7 mouse cellular contexts compared by ENCODE assay signal in the genomic region with DNA sequence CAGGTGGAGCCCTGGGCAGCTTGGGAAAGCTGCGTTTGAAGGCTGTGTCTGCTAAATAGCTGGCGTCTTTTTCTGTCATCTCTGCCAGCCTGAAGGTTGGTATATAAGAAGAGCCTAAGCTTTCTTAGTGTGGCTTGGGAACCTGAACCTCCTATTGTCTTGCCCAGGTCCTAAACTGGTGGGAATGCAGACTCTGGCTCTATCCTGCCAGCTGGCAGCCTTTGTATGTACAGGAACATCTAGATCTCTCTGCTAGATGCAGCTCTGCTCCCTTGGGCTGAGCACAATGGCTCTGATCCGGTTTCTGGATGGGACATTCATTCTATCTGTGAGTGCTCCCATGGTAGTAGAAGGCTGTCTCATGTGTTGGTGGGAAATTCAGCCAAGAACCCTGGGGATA. TPM values are rescaled to one million over a fixed set of nuclear protein-coding genes. Genes with fewer than 3 reads are reported as not detected.
DNase-seq lines count a peak whose midpoint lies in the region; ATAC-seq and TF ChIP-seq lines count a peak whose summit lies in the region.

No protein-coding gene starts in this region.

- peak overlapping the region; percentile 69 for H3K4me2 ChIP-seq in neural tube, embryonic 11.5 days (ENCODE audit: low read depth)
- H3K4me2 ChIP-seq in heart, embryonic 12.5 days, result peak overlapping the region; percentile 66
- H3K4me2 ChIP-seq in limb, embryonic 14.5 days (replicated peaks; ENCODE audit: low read depth, low read length, severe bottlenecking), result peak overlapping the region; percentile 62

- TF ChIP-seq POLR2A in limb, embryonic 14.5 days (IDR thresholded peaks at IDR 0.05; ENCODE audit: borderline replicate concordance, extremely low read depth, insufficient read depth, insufficient read length), result no peak

- ATAC-seq in neural tube, embryonic 11.5 days (ENCODE audit: insufficient read depth, low FRiP score, low TSS enrichment), result no peak
- ATAC-seq in heart, embryonic 12.5 days (ENCODE audit: insufficient number of reproducible peaks, low FRiP score), result no peak
- ATAC-seq in limb, embryonic 14.5 days (ENCODE audit: low FRiP score, low read depth), result no peak

- H3K27ac ChIP-seq in neural tube, embryonic 11.5 days (ENCODE audit: low read depth, low read length), result no peak overlapping the region
- peak overlapping the region; percentile 82 for H3K27ac ChIP-seq in heart, embryonic 12.5 days (ENCODE audit: poor library complexity, severe bottlenecking)
- H3K27ac ChIP-seq in limb, embryonic 14.5 days (replicated peaks; ENCODE audit: low read depth, low read length), result no peak overlapping the region

- H3K9ac ChIP-seq in neural tube, embryonic 11.5 days (ENCODE audit: low read length), result peak overlapping the region; percentile 82
- H3K9ac ChIP-seq in heart, embryonic 12.5 days, result peak overlapping the region; percentile 85
- peak overlapping the region; percentile 46 for H3K9ac ChIP-seq in limb, embryonic 14.5 days (ENCODE audit: low read depth, low read length, severe bottlenecking)

- no peaks in the 10 kb centered on the region for H3K27me3 ChIP-seq in neural tube, embryonic 11.5 days (ENCODE audit: control insufficient read depth, insufficient read depth, low read length)
- H3K27me3 ChIP-seq in heart, embryonic 12.5 days (replicated peaks), result peaks cover 8% of the 10 kb centered on the region; the same call in 1 of the 2 replicates
- 0 out of 2 replicates have a peak, but pooled peaks cover 4% of the 10 kb centered on the region for H3K27me3 ChIP-seq in limb, embryonic 14.5 days (ENCODE audit: control insufficient read depth, insufficient read depth, low read length)

- H3K36me3 ChIP-seq in neural tube, embryonic 11.5 days (ENCODE audit: control insufficient read depth, insufficient read depth, low read length), result no peaks in the 10 kb centered on the region
- H3K36me3 ChIP-seq in heart, embryonic 12.5 days, result peaks cover 17% of the 10 kb centered on the region
- H3K36me3 ChIP-seq in limb, embryonic 14.5 days (ENCODE audit: control insufficient read depth, insufficient read depth, low read length), result peaks cover 11% of the 10 kb centered on the region; the same call in 1 of the 2 replicates

- no peaks in the 10 kb centered on the region for H3K9me3 ChIP-seq in neural tube, embryonic 11.5 days (ENCODE audit: control insufficient read depth, low read length)
- no peaks in the 10 kb centered on the region for H3K9me3 ChIP-seq in heart, embryonic 12.5 days (replicated peaks)
- H3K9me3 ChIP-seq in limb, embryonic 14.5 days (ENCODE audit: control insufficient read depth, low read length), result no peaks in the 10 kb centered on the region

- peak overlapping the region; percentile 66 for H3K4me3 ChIP-seq in neural tube, embryonic 11.5 days (ENCODE audit: low read depth, low read length)
- peak overlapping the region; percentile 60 for H3K4me3 ChIP-seq in heart, embryonic 12.5 days
- H3K4me3 ChIP-seq in limb, embryonic 14.5 days (replicated peaks; ENCODE audit: low read length), result peak overlapping the region; percentile 63

- WGBS in neural tube, embryonic 11.5 days, result 55% methylated on average over 3 of the region's 3 CpGs
- 61% methylated on average over 3 of the region's 3 CpGs for WGBS in heart, embryonic 12.5 days
- 51% methylated on average over 3 of the region's 3 CpGs for WGBS in limb, embryonic 14.5 days

- H3K4me1 ChIP-seq in neural tube, embryonic 11.5 days (ENCODE audit: control insufficient read depth, insufficient read depth, low read length), result peaks cover 31% of the 10 kb centered on the region
- peaks cover 62% of the 10 kb centered on the region for H3K4me1 ChIP-seq in heart, embryonic 12.5 days (replicated peaks)
- peaks cover 48% of the 10 kb centered on the region for H3K4me1 ChIP-seq in limb, embryonic 14.5 days (ENCODE audit: control insufficient read depth, insufficient read depth, low read length)

- no peak for DNase-seq in neural tube, embryonic 11.5 days (ENCODE audit: low spot score)
- no peak for DNase-seq in neural tube, embryonic 10.5 days (ENCODE audit: extremely low spot score, low spot score)
- DNase-seq in limb, embryonic 14.5 days (ENCODE audit: low spot score), result no peak
- DNase-seq in testis, postnatal 14 days (ENCODE audit: low spot score), result peak; percentile 61
- DNase-seq in ovary, postnatal 14 days (ENCODE audit: low spot score), result no peak
- DNase-seq in right cerebral cortex, postnatal 4 days, result no peak

RNA-seq across cellular contexts. Expression of a gene that starts 2.9 kb away (rescaled TPM):
- polyA plus RNA-seq in neural tube, embryonic 11.5 days (2014; fragmentation: Nextera tagmentation; extraction: Ambion mirVana), result 45.9 and 47.0 TPM in 2 replicates
- polyA plus RNA-seq in heart, embryonic 12.5 days (2016; fragmentation: Nextera tagmentation; extraction: Ambion mirVana), result 49.4 and 52.2 TPM in 2 replicates
- 93.8 and 129 TPM in 2 replicates for polyA plus RNA-seq in limb, embryonic 14.5 days (2012; rRNA removed)
- polyA plus RNA-seq in limb, embryonic 14.5 days (2014; fragmentation: Nextera tagmentation; extraction: Ambion mirVana), result 49.7 and 54.9 TPM in 2 replicates

RNA-seq across cellular contexts. Expression of a gene that starts 53.5 kb away (rescaled TPM):
- 0.11 TPM in 1 of 2 replicates, not detected in the other for polyA plus RNA-seq in neural tube, embryonic 11.5 days (2014; fragmentation: Nextera tagmentation; extraction: Ambion mirVana)
- polyA plus RNA-seq in heart, embryonic 12.5 days (2016; fragmentation: Nextera tagmentation; extraction: Ambion mirVana), result not detected in 2 replicates
- 0.10 and 0.14 TPM in 2 replicates for polyA plus RNA-seq in limb, embryonic 14.5 days (2012; rRNA removed)
- 0.23 and 0.54 TPM in 2 replicates for polyA plus RNA-seq in limb, embryonic 14.5 days (2014; fragmentation: Nextera tagmentation; extraction: Ambion mirVana)
